Mouse (Mus musculus) limb, embryonic 15.5 days (tissue): ENCODE measurements around the gene Pklr. TPM values are rescaled to one million over a fixed set of nuclear protein-coding genes. Genes with fewer than 3 reads are reported as not detected.
A peak's percentile ranks its signal among the peaks of the same experiment; 100 is the strongest.

ENCODE experiments used
- ATAC-seq: fragments of 200-750 bp; cut with Nextera tagmentation; 2 replicates; pipeline ENCODE4 v1.8.0; 2017; ENCODE audit warnings: low read depth, moderate TSS enrichment; ENCODE audit not compliant: insufficient number of reproducible peaks, low FRiP score, low TSS enrichment
- H3K27ac ChIP-seq: fragments of 300-500 bp; sonication (generic); 2 replicates; pipeline ENCODE4 v1.5.1; 2015; ENCODE audit warnings: moderate library complexity, mild to moderate bottlenecking, inconsistent platforms
- H3K27me3 ChIP-seq: fragments of 300-500 bp; sonication (generic); 2 replicates; pipeline ENCODE4 v1.6.1; 2015; ENCODE audit warnings: inconsistent platforms
- H3K36me3 ChIP-seq: fragments of 300-500 bp; sonication (generic); 2 replicates; pipeline ENCODE4 v1.6.1; 2015; ENCODE audit warnings: inconsistent platforms
- H3K4me1 ChIP-seq: fragments of 300-500 bp; sonication (generic); 2 replicates; pipeline ENCODE4 v1.6.1; 2015; ENCODE audit warnings: inconsistent platforms
- H3K4me2 ChIP-seq: fragments of 300-500 bp; sonication (generic); 2 replicates; pipeline ENCODE4 v1.6.1; 2015; ENCODE audit warnings: mild to moderate bottlenecking, inconsistent platforms
- H3K4me3 ChIP-seq: fragments of 300-500 bp; sonication (generic); 2 replicates; pipeline ENCODE4 v1.5.1; 2015; ENCODE audit warnings: mild to moderate bottlenecking, inconsistent platforms
- H3K9ac ChIP-seq: fragments of 300-500 bp; sonication (generic); 2 replicates; pipeline ENCODE4 v1.6.1; 2015; ENCODE audit warnings: inconsistent platforms
- H3K9me3 ChIP-seq: fragments of 300-500 bp; sonication (generic); 2 replicates; pipeline ENCODE4 v1.6.1; 2016; ENCODE audit warnings: inconsistent platforms
- WGBS: fragments of 180-500 bp; shearing (Covaris S2); methylation state at CpG from one replicate; pipeline ENCODE4 v1.1.7; 2015; 5-methylcytosine and 5-hydroxymethylcytosine counted together
- polyA plus RNA-seq: library from polyadenylated mRNA; unstranded; fragments of >200 nt; fragmentation: Nextera tagmentation; extraction: Ambion mirVana; gene quantifications from 2 replicates; pipeline ENCODE4 v1.2.1, GENCODE M21; 2015

Pklr gene
- polyA plus RNA-seq, result 0.20 and 0.23 TPM in 2 replicates

GRCm38 (mm10) chr3:89135958-89136357 is at the start of gene Pklr:
TSS of gene Pklr (plus strand) at chr3:89136142.
- peaks cover 5% of the 10 kb centered on the region for H3K4me1 ChIP-seq
- H3K27me3 ChIP-seq, result peaks cover 13% of the 10 kb centered on the region; the same call in 1 of the 2 replicates
- no peak for ATAC-seq
- H3K9ac ChIP-seq, result no peak within 1 kb of the TSS
- no peak within 1 kb of the TSS for H3K4me3 ChIP-seq
- WGBS, result 56% methylated on average over 3 of the region's 3 CpGs
- no peak within 1 kb of the TSS for H3K27ac ChIP-seq
- no peak within 1 kb of the TSS for H3K4me2 ChIP-seq
- no peaks in the 10 kb centered on the region for H3K9me3 ChIP-seq
- no peaks in the 10 kb centered on the region for H3K36me3 ChIP-seq

- Histone ChIP-seq H3K4me1 (peaks cover 39% of the 10 kb centered on the region), H3K9ac (no peak overlapping the region), H3K27me3 (peaks cover 5% of the 10 kb centered on the region; the same call in 1 of the 2 replicates), H3K27ac (peak overlapping the region; percentile 33; the same call in 1 of the 2 replicates), H3K4me3 (peak overlapping the region; percentile 1; the same call in 1 of the 2 replicates), H3K9me3 (no peaks in the 10 kb centered on the region), H3K36me3 (peaks cover 37% of the 10 kb centered on the region), H3K4me2 (peak overlapping the region; percentile 31)
- WGBS, result 17% methylated on average over 21 of the region's 21 CpGs
- no peak for ATAC-seq
These were observed 48.4 kb upstream of the Pklr start for GRCm38 (mm10) chr3:89087338-89088110.

GRCm38 (mm10) chr3:89088974-89089373 is 47.0 kb upstream of the Pklr start:
- Histone ChIP-seq H3K4me3 (peak overlapping the region; percentile 65), H3K27me3 (peaks cover 11% of the 10 kb centered on the region; the same call in 1 of the 2 replicates), H3K4me1 (peaks cover 48% of the 10 kb centered on the region), H3K36me3 (peaks cover 36% of the 10 kb centered on the region), H3K27ac (no peak overlapping the region), H3K9ac (peak overlapping the region; percentile 24; the same call in 1 of the 2 replicates), H3K4me2 (peak overlapping the region; percentile 97), H3K9me3 (no peaks in the 10 kb centered on the region)
- 58% methylated on average over 14 of the region's 14 CpGs for WGBS
- ATAC-seq, result no peak

GRCm38 (mm10) chr3:89089882-89090591 is 45.9 kb upstream of the Pklr start:
- H3K9ac ChIP-seq, result peak overlapping the region; percentile 57
- H3K27ac ChIP-seq, result peak overlapping the region; percentile 93
- H3K4me3 ChIP-seq, result peak overlapping the region; percentile 65
- WGBS, result 1% methylated on average over 40 of the region's 40 CpGs
- ATAC-seq, result peak; percentile 73
- H3K9me3 ChIP-seq, result no peaks in the 10 kb centered on the region
- peaks cover 50% of the 10 kb centered on the region for H3K4me1 ChIP-seq
- H3K27me3 ChIP-seq, result peaks cover 11% of the 10 kb centered on the region; the same call in 1 of the 2 replicates
- H3K4me2 ChIP-seq, result peak overlapping the region; percentile 97
- H3K36me3 ChIP-seq, result peaks cover 39% of the 10 kb centered on the region

GRCm38 (mm10) chr3:89090694-89091655 is 45.0 kb upstream of the Pklr start:
- Histone ChIP-seq H3K4me1 (peaks cover 50% of the 10 kb centered on the region), H3K27ac (peak overlapping the region; percentile 93), H3K4me2 (peak overlapping the region; percentile 97), H3K36me3 (peaks cover 43% of the 10 kb centered on the region), H3K27me3 (peaks cover 11% of the 10 kb centered on the region; the same call in 1 of the 2 replicates), H3K9ac (peak overlapping the region; percentile 57), H3K4me3 (peak overlapping the region; percentile 65), H3K9me3 (no peaks in the 10 kb centered on the region)
- ATAC-seq, result peak; percentile 83
- WGBS, result under 1% methylated on average over 70 of the region's 74 CpGs

GRCm38 (mm10) chr3:89091811-89092508 is 44.0 kb upstream of the Pklr start:
- peaks cover 11% of the 10 kb centered on the region; the same call in 1 of the 2 replicates for H3K27me3 ChIP-seq
- peak overlapping the region; percentile 93 for H3K27ac ChIP-seq

GRCm38 (mm10) chr3:89092509-89093090 is 43.3 kb upstream of the Pklr start:
- no peak for ATAC-seq
- peaks cover 47% of the 10 kb centered on the region for H3K36me3 ChIP-seq
- WGBS, result 20% methylated on average over 11 of the region's 11 CpGs
- H3K4me2 ChIP-seq, result peak overlapping the region; percentile 97
- no peak overlapping the region for H3K27ac ChIP-seq
- H3K9me3 ChIP-seq, result no peaks in the 10 kb centered on the region
- peak overlapping the region; percentile 65 for H3K4me3 ChIP-seq
- H3K27me3 ChIP-seq, result peaks cover 11% of the 10 kb centered on the region; the same call in 1 of the 2 replicates
- peak overlapping the region; percentile 57 for H3K9ac ChIP-seq
- H3K4me1 ChIP-seq, result peaks cover 45% of the 10 kb centered on the region

More at GRCm38 (mm10) chr3:89091811-89092508, 44.0 kb upstream of the Pklr start:
- 13% methylated on average over 20 of the region's 20 CpGs for WGBS
- no peaks in the 10 kb centered on the region for H3K9me3 ChIP-seq
- H3K4me1 ChIP-seq, result peaks cover 47% of the 10 kb centered on the region
- no peak for ATAC-seq
- H3K4me3 ChIP-seq, result peak overlapping the region; percentile 65
- peaks cover 44% of the 10 kb centered on the region for H3K36me3 ChIP-seq
- peak overlapping the region; percentile 97 for H3K4me2 ChIP-seq
- peak overlapping the region; percentile 57 for H3K9ac ChIP-seq

- no peaks in the 10 kb centered on the region for H3K9me3 ChIP-seq
- peak within 1 kb of the TSS; percentile 65 for H3K4me3 ChIP-seq
- H3K4me2 ChIP-seq, result peak within 1 kb of the TSS; percentile 97
- H3K9ac ChIP-seq, result peak within 1 kb of the TSS; percentile 57
- H3K4me1 ChIP-seq, result peaks cover 39% of the 10 kb centered on the region
- under 1% methylated on average over 18 of the region's 18 CpGs for WGBS
- no peak within 1 kb of the TSS for H3K27ac ChIP-seq
- peak; percentile 62; the same call in 1 of the 2 replicates for ATAC-seq
- H3K27me3 ChIP-seq, result peaks cover 11% of the 10 kb centered on the region; the same call in 1 of the 2 replicates
- H3K36me3 ChIP-seq, result peaks cover 46% of the 10 kb centered on the region
These were observed 42.8 kb upstream of the Pklr start, which contains the start of gene Rusc1 for GRCm38 (mm10) chr3:89093175-89093574. TSS of gene Rusc1 (minus strand) at chr3:89093311.

- H3K9ac ChIP-seq, result no peak overlapping the region
- no peak overlapping the region for H3K27ac ChIP-seq
- peaks cover 46% of the 10 kb centered on the region for H3K36me3 ChIP-seq
- WGBS, result 79% methylated on average over 10 of the region's 10 CpGs
- ATAC-seq, result no peak
- H3K4me1 ChIP-seq, result peaks cover 32% of the 10 kb centered on the region
- no peak overlapping the region for H3K4me2 ChIP-seq
- no peak overlapping the region for H3K4me3 ChIP-seq
- H3K9me3 ChIP-seq, result no peaks in the 10 kb centered on the region
- H3K27me3 ChIP-seq, result peaks cover 11% of the 10 kb centered on the region; the same call in 1 of the 2 replicates
These were observed 41.9 kb upstream of the Pklr start for GRCm38 (mm10) chr3:89094021-89094420.

GRCm38 (mm10) chr3:89100811-89101210 is 35.1 kb upstream of the Pklr start, which contains the start of gene Gm43738:
TSS of gene Gm43738 (minus strand) at chr3:89101099.
- peak within 1 kb of the TSS; percentile 62 for H3K4me3 ChIP-seq
- no peak for ATAC-seq
- no peaks in the 10 kb centered on the region for H3K9me3 ChIP-seq
- peaks cover 32% of the 10 kb centered on the region for H3K4me1 ChIP-seq
- H3K36me3 ChIP-seq, result peaks cover 37% of the 10 kb centered on the region
- H3K27me3 ChIP-seq, result no peaks in the 10 kb centered on the region
- H3K9ac ChIP-seq, result peak within 1 kb of the TSS; percentile 67
- peak within 1 kb of the TSS; percentile 82 for H3K27ac ChIP-seq
- WGBS, result 33% methylated on average over 7 of the region's 7 CpGs
- H3K4me2 ChIP-seq, result peak within 1 kb of the TSS; percentile 84
